Mouse (Mus musculus): Measurements from ENCODE around the gene Nxpe3. TPM values are rescaled to one million over a fixed set of nuclear protein-coding genes. Genes with fewer than 3 reads are reported as not detected.

Gene Nxpe3
- polyA plus RNA-seq, 1 experiment, result 1.1 TPM

DNA sequence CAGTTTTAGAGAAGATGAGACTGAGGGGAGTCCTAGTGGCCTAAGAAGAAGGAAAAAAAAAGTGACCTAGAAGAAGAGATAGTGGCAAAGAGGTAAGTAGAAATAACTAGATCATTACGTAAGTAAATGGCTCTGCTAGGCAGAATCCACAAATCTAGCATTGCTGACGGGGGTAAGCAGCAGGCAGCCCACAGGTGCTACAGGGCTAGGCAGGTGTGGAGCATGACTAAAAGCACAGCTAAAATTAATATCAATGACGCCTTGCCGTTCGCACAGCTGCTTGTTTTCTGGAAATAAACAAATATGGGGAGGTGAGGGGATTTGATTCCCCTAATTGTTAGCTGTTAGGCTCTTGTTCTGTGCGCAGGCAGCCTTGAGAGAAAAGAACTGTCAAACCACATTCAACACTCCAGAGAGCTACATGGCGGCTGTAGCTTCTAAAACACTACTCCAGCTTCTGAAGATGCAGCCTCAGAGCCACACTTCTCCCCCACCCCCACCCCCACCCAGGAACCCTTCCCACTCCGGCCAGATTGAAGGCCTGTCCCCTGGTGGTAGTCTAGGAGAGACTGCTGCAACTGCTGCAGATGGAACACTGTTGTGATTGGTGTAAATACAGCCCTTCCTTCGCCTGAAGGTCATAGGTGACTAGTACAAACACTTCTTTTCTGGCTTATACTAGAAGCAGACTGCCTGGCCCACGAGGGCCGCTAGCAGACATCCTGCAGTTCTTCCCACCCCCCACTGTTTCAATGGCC is 71.5 kb downstream of the Nxpe3 start:
- H3K4me3 ChIP-seq (ENCODE audit: insufficient read depth, low read length), result peak overlapping the region; percentile 14; the same call in 1 of the 2 replicates
- peaks cover 17% of the 10 kb centered on the region for H3K4me1 ChIP-seq (ENCODE audit: control insufficient read depth, insufficient read depth, low read length)
- no peak for TF ChIP-seq CTCF (IDR thresholded peaks at IDR 0.05; ENCODE audit: borderline replicate concordance, insufficient read depth, low read length)
- no peak for TF ChIP-seq POLR2A (IDR thresholded peaks at IDR 0.05; ENCODE audit: low read depth, low read length)
- H3K27ac ChIP-seq (ENCODE audit: insufficient read depth, low read length), result peak overlapping the region; percentile 47

DNA sequence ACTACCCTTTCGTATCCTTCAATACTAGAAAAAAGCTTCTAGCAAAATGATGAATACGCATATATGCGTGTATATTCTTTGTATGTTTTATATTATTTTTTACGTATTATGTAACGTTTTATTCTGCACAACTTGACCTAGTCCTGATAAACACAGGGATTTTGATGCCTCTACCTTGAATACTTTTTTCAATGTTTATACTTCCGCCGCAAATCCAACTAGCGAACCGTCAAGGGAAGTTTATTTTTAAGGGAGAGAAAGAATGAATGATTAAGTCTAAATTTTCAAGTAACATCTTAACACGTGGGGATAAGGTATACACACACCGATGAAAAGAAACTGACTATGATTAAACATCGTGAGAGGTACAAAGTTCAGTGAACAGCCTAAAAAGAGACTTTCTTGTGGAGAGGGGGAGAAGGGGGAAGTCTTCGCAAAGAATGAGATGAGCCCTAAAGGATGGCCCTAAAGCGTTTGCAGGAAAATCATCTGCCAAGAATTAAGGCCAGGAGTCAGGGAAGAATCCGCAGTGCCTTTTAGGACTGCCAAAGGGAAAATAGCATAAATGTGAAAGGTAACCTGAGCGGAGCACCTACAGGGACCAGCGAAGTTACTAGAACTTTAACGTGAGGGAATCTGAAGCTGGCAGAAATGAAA is 72.2 kb downstream of the Nxpe3 start:
- H3K4me1 ChIP-seq (ENCODE audit: control insufficient read depth, insufficient read depth, low read length), result peaks cover 17% of the 10 kb centered on the region
- peak overlapping the region; percentile 14 for H3K4me3 ChIP-seq (ENCODE audit: insufficient read depth, low read length)
- TF ChIP-seq POLR2A (IDR thresholded peaks at IDR 0.05; ENCODE audit: low read depth, low read length) (no peak), CTCF (IDR thresholded peaks at IDR 0.05; ENCODE audit: borderline replicate concordance, insufficient read depth, low read length) (no peak)
- peak overlapping the region; percentile 47 for H3K27ac ChIP-seq (ENCODE audit: insufficient read depth, low read length)

- Histone ChIP-seq H3K27ac (ENCODE audit: insufficient read depth, low read length) (peak overlapping the region; percentile 92), H3K4me3 (ENCODE audit: insufficient read depth, low read length) (peak overlapping the region; percentile 99), H3K4me1 (ENCODE audit: control insufficient read depth, insufficient read depth, low read length) (peaks cover 15% of the 10 kb centered on the region)
- TF ChIP-seq POLR2A (IDR thresholded peaks at IDR 0.05; ENCODE audit: low read depth, low read length) (peak; percentile 99), CTCF (IDR thresholded peaks at IDR 0.05; ENCODE audit: borderline replicate concordance, insufficient read depth, low read length) (no peak)
These were observed 72.9 kb downstream of the Nxpe3 start for GRCm38 (mm10) chr16:55821997-55822740.

DNA sequence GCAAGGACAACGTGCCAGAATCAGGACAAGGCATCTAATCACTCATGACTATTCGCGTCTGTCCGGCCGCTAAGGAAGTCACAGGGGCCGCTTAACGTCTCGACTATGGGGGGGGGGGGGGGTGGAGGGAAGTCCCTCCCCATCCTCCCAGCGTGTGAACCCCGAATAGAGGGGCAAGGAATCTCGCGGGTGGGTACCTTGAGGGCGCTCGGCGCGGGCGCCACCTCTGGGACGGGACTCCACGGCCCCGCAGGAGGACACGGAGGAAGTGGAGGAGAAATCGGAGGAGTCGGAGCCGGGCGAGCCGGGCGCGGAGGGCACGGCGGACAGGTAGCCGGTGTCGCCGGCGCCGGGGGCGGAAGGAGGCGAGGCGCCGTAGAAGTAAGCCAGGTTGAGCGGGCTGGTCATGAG is 73.5 kb downstream of the Nxpe3 start:
- Histone ChIP-seq H3K4me1 (ENCODE audit: control insufficient read depth, insufficient read depth, low read length) (peaks cover 15% of the 10 kb centered on the region), H3K27ac (ENCODE audit: insufficient read depth, low read length) (peak overlapping the region; percentile 80), H3K4me3 (ENCODE audit: insufficient read depth, low read length) (peak overlapping the region; percentile 99)
- TF ChIP-seq POLR2A (IDR thresholded peaks at IDR 0.05; ENCODE audit: low read depth, low read length) (peak; percentile 58; the same call in 1 of the 2 replicates), CTCF (IDR thresholded peaks at IDR 0.05; ENCODE audit: borderline replicate concordance, insufficient read depth, low read length) (no peak)

- Histone ChIP-seq H3K4me3 (ENCODE audit: insufficient read depth, low read length) (peak overlapping the region; percentile 99), H3K27ac (ENCODE audit: insufficient read depth, low read length) (peak overlapping the region; percentile 80), H3K4me1 (ENCODE audit: control insufficient read depth, insufficient read depth, low read length) (peaks cover 15% of the 10 kb centered on the region)
- no peak for TF ChIP-seq POLR2A (IDR thresholded peaks at IDR 0.05; ENCODE audit: low read depth, low read length)
- TF ChIP-seq CTCF (IDR thresholded peaks at IDR 0.05; ENCODE audit: borderline replicate concordance, insufficient read depth, low read length), result no peak
These were observed 74.0 kb downstream of the Nxpe3 start for GRCm38 (mm10) chr16:55820916-55821570.

- Histone ChIP-seq H3K27ac (ENCODE audit: insufficient read depth, low read length) (peak overlapping the region; percentile 80), H3K4me1 (ENCODE audit: control insufficient read depth, insufficient read depth, low read length) (peaks cover 15% of the 10 kb centered on the region), H3K4me3 (ENCODE audit: insufficient read depth, low read length) (peak overlapping the region; percentile 99)
- TF ChIP-seq CTCF (IDR thresholded peaks at IDR 0.05; ENCODE audit: borderline replicate concordance, insufficient read depth, low read length) (no peak), POLR2A (IDR thresholded peaks at IDR 0.05; ENCODE audit: low read depth, low read length) (peak; percentile 25)
These were observed 74.7 kb downstream of the Nxpe3 start for GRCm38 (mm10) chr16:55820161-55820915.

- TF ChIP-seq CTCF (IDR thresholded peaks at IDR 0.05; ENCODE audit: borderline replicate concordance, insufficient read depth, low read length) (no peak), POLR2A (IDR thresholded peaks at IDR 0.05; ENCODE audit: low read depth, low read length) (no peak)
- peak overlapping the region; percentile 99 for H3K4me3 ChIP-seq (ENCODE audit: insufficient read depth, low read length)
- peak overlapping the region; percentile 80 for H3K27ac ChIP-seq (ENCODE audit: insufficient read depth, low read length)
- H3K4me1 ChIP-seq (ENCODE audit: control insufficient read depth, insufficient read depth, low read length), result peaks cover 14% of the 10 kb centered on the region
These were observed 75.8 kb downstream of the Nxpe3 start for GRCm38 (mm10) chr16:55819186-55819861.

- H3K27ac ChIP-seq (ENCODE audit: insufficient read depth, low read length), result no peak overlapping the region
- peak overlapping the region; percentile 99 for H3K4me3 ChIP-seq (ENCODE audit: insufficient read depth, low read length)
- TF ChIP-seq CTCF (IDR thresholded peaks at IDR 0.05; ENCODE audit: borderline replicate concordance, insufficient read depth, low read length) (no peak), POLR2A (IDR thresholded peaks at IDR 0.05; ENCODE audit: low read depth, low read length) (no peak)
- H3K4me1 ChIP-seq (ENCODE audit: control insufficient read depth, insufficient read depth, low read length), result 0 out of 2 replicates have a peak, but pooled peaks cover under 1% of the 10 kb centered on the region
These were observed 77.2 kb downstream of the Nxpe3 start for GRCm38 (mm10) chr16:55817717-55818515.
